Mouse (Mus musculus): ENCODE measurements around the gene Rasgef1c. TPM values are rescaled to one million over a fixed set of nuclear protein-coding genes. Genes with fewer than 3 reads are reported as not detected.

Rasgef1c gene
- polyA plus RNA-seq, 1 experiment from 2014 or later = 0.18 TPM

- H3K9ac ChIP-seq = no peak overlapping the region
- WGBS = 83% methylated on average over 5 of the region's 5 CpGs
These were observed 42.3 kb downstream of the Rasgef1c start for GRCm38 (mm10) chr11:49943901-49944300.

DNA sequence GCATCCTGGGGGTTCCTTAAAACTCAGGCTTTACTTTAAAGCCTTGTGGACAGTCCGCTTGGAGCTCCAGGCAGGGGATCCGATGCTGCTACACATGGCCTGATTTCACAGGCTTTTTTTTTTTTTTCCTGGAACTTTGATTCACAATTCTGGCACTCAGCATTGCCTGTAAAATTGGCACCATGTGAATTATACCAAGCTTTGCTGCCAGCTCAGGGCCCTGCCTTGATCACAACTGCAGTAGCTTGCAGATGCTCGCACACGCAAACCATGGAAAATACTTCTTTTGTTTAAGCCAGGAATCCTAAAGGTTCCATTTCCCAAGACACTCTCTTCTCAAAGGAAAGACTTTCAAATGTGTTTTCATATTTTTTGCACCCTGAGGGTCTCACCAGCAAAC lies 44.1 kb downstream of the Rasgef1c start:
- H3K27ac ChIP-seq (ENCODE audit: poor library complexity, severe bottlenecking) = no peak overlapping the region

More at GRCm38 (mm10) chr11:49943901-49944300, 42.3 kb downstream of the Rasgef1c start:
- H3K9me3 ChIP-seq (replicated peaks) = 0 out of 2 replicates have a peak, but pooled peaks cover 3% of the 10 kb centered on the region
- H3K27me3 ChIP-seq (replicated peaks) = peaks cover 15% of the 10 kb centered on the region
- no peaks in the 10 kb centered on the region for H3K4me1 ChIP-seq (replicated peaks)
- H3K4me2 ChIP-seq = no peak overlapping the region
- H3K36me3 ChIP-seq = no peaks in the 10 kb centered on the region
- H3K27ac ChIP-seq (ENCODE audit: poor library complexity, severe bottlenecking) = no peak overlapping the region
- H3K4me3 ChIP-seq = no peak overlapping the region
- no peak for ATAC-seq (ENCODE audit: insufficient number of reproducible peaks, low FRiP score)

DNA sequence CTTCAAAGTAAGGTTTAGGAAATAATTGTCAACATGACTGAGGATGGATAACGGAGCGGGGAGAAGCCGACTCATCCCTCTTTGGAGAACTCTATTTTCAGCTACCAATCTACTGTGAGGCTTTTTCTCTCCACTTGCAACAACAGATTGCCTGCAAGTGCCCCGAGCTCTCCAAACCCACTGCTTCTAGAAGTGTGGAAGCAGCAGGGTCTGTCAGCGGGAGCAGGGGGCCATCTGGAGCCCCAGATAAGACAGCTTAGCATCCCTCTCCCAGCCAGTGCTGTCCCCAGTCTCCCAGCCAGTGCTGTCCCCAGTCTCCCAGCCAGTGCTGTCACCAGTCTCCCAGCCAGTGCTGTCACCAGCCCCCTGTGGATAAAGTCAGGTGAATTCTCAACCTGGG lies 48.2 kb downstream of the Rasgef1c start:
- Histone ChIP-seq H3K9ac (no peak overlapping the region), H3K9me3 (replicated peaks) (0 out of 2 replicates have a peak, but pooled peaks cover 3% of the 10 kb centered on the region), H3K4me3 (no peak overlapping the region), H3K36me3 (no peaks in the 10 kb centered on the region), H3K4me2 (no peak overlapping the region), H3K27ac (ENCODE audit: poor library complexity, severe bottlenecking) (no peak overlapping the region), H3K4me1 (replicated peaks) (peaks cover 10% of the 10 kb centered on the region), H3K27me3 (replicated peaks) (peaks cover 18% of the 10 kb centered on the region)
- ATAC-seq (ENCODE audit: insufficient number of reproducible peaks, low FRiP score) = no peak
- WGBS = 44% methylated on average over 5 of the region's 5 CpGs

More for the DNA sequence above, 44.1 kb downstream of the Rasgef1c start:
- Histone ChIP-seq H3K4me3 (no peak overlapping the region), H3K27me3 (replicated peaks) (peaks cover 15% of the 10 kb centered on the region), H3K9me3 (replicated peaks) (0 out of 2 replicates have a peak, but pooled peaks cover 3% of the 10 kb centered on the region), H3K9ac (no peak overlapping the region), H3K4me1 (replicated peaks) (peaks cover 7% of the 10 kb centered on the region), H3K4me2 (no peak overlapping the region), H3K36me3 (no peaks in the 10 kb centered on the region)
- no peak for ATAC-seq (ENCODE audit: insufficient number of reproducible peaks, low FRiP score)
- WGBS = 89% methylated on average over 4 of the region's 4 CpGs

GRCm38 (mm10) chr11:49953616-49954015 lies 52.0 kb downstream of the Rasgef1c start:
- Histone ChIP-seq H3K27ac (ENCODE audit: poor library complexity, severe bottlenecking) (no peak overlapping the region), H3K4me3 (no peak overlapping the region), H3K36me3 (no peaks in the 10 kb centered on the region), H3K27me3 (replicated peaks) (peaks cover 50% of the 10 kb centered on the region), H3K9ac (no peak overlapping the region), H3K9me3 (replicated peaks) (no peaks in the 10 kb centered on the region), H3K4me1 (replicated peaks) (peaks cover 10% of the 10 kb centered on the region), H3K4me2 (no peak overlapping the region)
- no peak for ATAC-seq (ENCODE audit: insufficient number of reproducible peaks, low FRiP score)
- WGBS = 91% methylated on average over 6 of the region's 6 CpGs

GRCm38 (mm10) chr11:49955577-49956261 lies 54.1 kb downstream of the Rasgef1c start:
- no peaks in the 10 kb centered on the region for H3K9me3 ChIP-seq (replicated peaks)
- H3K9ac ChIP-seq = no peak overlapping the region
- no peak overlapping the region for H3K4me3 ChIP-seq
- peaks cover 71% of the 10 kb centered on the region for H3K27me3 ChIP-seq (replicated peaks)
- ATAC-seq (ENCODE audit: insufficient number of reproducible peaks, low FRiP score) = 0 out of 2 replicates have a peak, but pooled peaks have one; percentile 23
- H3K27ac ChIP-seq (ENCODE audit: poor library complexity, severe bottlenecking) = no peak overlapping the region
- H3K4me2 ChIP-seq = no peak overlapping the region
- H3K36me3 ChIP-seq = no peaks in the 10 kb centered on the region
- WGBS = 23% methylated on average over 8 of the region's 8 CpGs
- H3K4me1 ChIP-seq (replicated peaks) = 0 out of 2 replicates have a peak, but pooled peaks cover 2% of the 10 kb centered on the region

GRCm38 (mm10) chr11:49958017-49958416 lies 56.4 kb downstream of the Rasgef1c start:
- WGBS = 68% methylated on average over 10 of the region's 10 CpGs
- Histone ChIP-seq H3K27me3 (replicated peaks) (peaks cover 69% of the 10 kb centered on the region), H3K27ac (ENCODE audit: poor library complexity, severe bottlenecking) (no peak overlapping the region), H3K4me3 (no peak overlapping the region), H3K4me1 (replicated peaks) (peaks cover 2% of the 10 kb centered on the region; the same call in 1 of the 2 replicates), H3K9ac (no peak overlapping the region), H3K9me3 (replicated peaks) (no peaks in the 10 kb centered on the region), H3K36me3 (no peaks in the 10 kb centered on the region), H3K4me2 (no peak overlapping the region)
- no peak for ATAC-seq (ENCODE audit: insufficient number of reproducible peaks, low FRiP score)

DNA sequence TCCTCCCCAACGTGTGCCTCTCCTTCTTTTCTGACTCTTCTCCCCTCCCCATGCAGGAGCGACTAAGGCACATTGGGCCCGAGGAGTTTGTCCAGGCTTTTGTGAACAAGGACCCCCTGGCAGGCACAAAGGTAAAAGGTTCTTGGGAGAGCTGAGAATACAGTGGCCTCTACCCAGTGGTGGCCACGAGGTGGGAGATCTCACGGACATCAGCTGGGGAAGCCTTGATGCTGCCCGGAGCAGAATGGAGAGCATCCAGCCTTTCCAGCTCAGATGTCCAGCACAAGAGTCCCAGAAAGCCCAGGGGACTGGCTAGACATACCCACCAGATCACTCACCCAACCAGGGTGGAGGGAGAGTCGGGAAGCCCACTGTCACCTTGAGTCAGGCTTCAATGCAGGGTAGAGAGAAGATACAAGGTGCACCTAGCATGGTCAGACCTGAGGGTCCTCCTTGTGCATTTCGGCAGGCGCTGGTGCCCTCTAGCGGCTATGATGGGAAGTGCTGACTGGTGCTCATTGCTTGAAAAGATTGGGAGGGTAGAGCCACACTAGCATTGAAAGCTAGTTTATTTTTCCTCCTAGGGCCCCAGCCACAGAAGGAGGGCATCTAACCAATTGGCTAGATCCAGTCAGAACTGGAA lies 59.6 kb downstream of the Rasgef1c start:
- Histone ChIP-seq H3K27ac (ENCODE audit: poor library complexity, severe bottlenecking) (no peak overlapping the region), H3K4me1 (replicated peaks) (peaks cover 10% of the 10 kb centered on the region), H3K36me3 (no peaks in the 10 kb centered on the region), H3K4me2 (no peak overlapping the region), H3K9ac (no peak overlapping the region), H3K4me3 (no peak overlapping the region), H3K9me3 (replicated peaks) (no peaks in the 10 kb centered on the region), H3K27me3 (replicated peaks) (peaks cover 49% of the 10 kb centered on the region)
- 39% methylated on average over 10 of the region's 10 CpGs for WGBS
- ATAC-seq (ENCODE audit: insufficient number of reproducible peaks, low FRiP score) = peak; percentile 26; the same call in 1 of the 2 replicates

DNA sequence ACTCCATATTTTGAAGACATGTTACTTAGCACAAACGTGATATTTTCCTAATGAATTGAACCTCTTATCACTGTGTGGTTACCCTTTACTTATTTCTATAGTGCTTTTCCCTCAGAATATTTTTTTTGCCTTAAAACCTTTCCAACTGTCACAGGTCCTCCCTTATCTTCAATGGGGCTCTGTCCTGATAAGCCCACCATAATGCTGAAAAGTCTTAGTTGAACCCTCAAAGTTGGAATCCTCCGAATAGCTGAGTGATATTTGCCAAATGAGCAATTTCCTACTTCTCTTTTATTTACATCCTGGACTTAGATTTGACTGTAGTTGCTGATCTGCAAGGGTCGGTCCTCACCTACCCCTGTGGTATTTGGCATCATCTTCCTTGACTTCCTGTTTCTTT lies 63.7 kb downstream of the Rasgef1c start:
- Histone ChIP-seq H3K9ac (no peak overlapping the region), H3K27ac (ENCODE audit: poor library complexity, severe bottlenecking) (no peak overlapping the region), H3K4me2 (no peak overlapping the region), H3K9me3 (replicated peaks) (no peaks in the 10 kb centered on the region), H3K4me1 (replicated peaks) (peaks cover 16% of the 10 kb centered on the region), H3K4me3 (no peak overlapping the region), H3K27me3 (replicated peaks) (peaks cover 10% of the 10 kb centered on the region), H3K36me3 (no peaks in the 10 kb centered on the region)
- ATAC-seq (ENCODE audit: insufficient number of reproducible peaks, low FRiP score) = no peak
- 53% methylated on average over 3 of the region's 3 CpGs for WGBS

GRCm38 (mm10) chr11:49969692-49970091 lies 68.1 kb downstream of the Rasgef1c start:
- Histone ChIP-seq H3K27me3 (replicated peaks) (peaks cover 6% of the 10 kb centered on the region; the same call in 1 of the 2 replicates), H3K27ac (ENCODE audit: poor library complexity, severe bottlenecking) (no peak overlapping the region), H3K9ac (no peak overlapping the region), H3K36me3 (no peaks in the 10 kb centered on the region), H3K4me3 (no peak overlapping the region), H3K4me1 (replicated peaks) (peaks cover 6% of the 10 kb centered on the region; the same call in 1 of the 2 replicates), H3K9me3 (replicated peaks) (0 out of 2 replicates have a peak, but pooled peaks cover 9% of the 10 kb centered on the region), H3K4me2 (no peak overlapping the region)
- WGBS = 83% methylated on average over 2 of the region's 2 CpGs
- ATAC-seq (ENCODE audit: insufficient number of reproducible peaks, low FRiP score) = no peak

GRCm38 (mm10) chr11:49973657-49974340 lies 72.2 kb downstream of the Rasgef1c start:
- no peaks in the 10 kb centered on the region for H3K36me3 ChIP-seq
- H3K27me3 ChIP-seq (replicated peaks) = peaks cover 6% of the 10 kb centered on the region; the same call in 1 of the 2 replicates
- H3K4me1 ChIP-seq (replicated peaks) = no peaks in the 10 kb centered on the region
- 0 out of 2 replicates have a peak, but pooled peaks cover 9% of the 10 kb centered on the region for H3K9me3 ChIP-seq (replicated peaks)
- H3K4me2 ChIP-seq = no peak overlapping the region
- no peak for ATAC-seq (ENCODE audit: insufficient number of reproducible peaks, low FRiP score)
- no peak overlapping the region for H3K27ac ChIP-seq (ENCODE audit: poor library complexity, severe bottlenecking)
- WGBS = 74% methylated on average over 10 of the region's 10 CpGs
- no peak overlapping the region for H3K4me3 ChIP-seq
- H3K9ac ChIP-seq = no peak overlapping the region

DNA sequence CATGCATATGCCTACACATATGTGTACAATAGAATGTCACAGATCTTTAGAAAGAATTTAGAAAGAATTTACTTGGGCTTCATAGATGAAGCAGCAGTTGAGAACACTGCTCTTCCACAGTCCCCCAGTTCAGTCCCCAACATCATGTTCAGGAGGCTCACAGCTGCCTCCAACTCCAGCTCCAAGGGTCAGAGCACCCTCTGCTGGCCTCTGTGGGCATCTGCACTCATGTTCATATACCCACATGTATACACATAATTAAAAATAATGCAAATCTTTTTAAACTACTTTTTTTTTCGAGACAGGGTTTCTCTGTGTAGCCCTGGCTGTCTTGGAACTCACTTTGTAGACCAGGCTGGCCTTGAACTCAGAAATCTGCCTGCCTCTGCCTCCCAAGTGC lies 73.0 kb downstream of the Rasgef1c start:
- 67% methylated on average over 1 of the region's 1 CpGs for WGBS
- no peak for ATAC-seq (ENCODE audit: insufficient number of reproducible peaks, low FRiP score)
- Histone ChIP-seq H3K36me3 (no peaks in the 10 kb centered on the region), H3K9me3 (replicated peaks) (0 out of 2 replicates have a peak, but pooled peaks cover 9% of the 10 kb centered on the region), H3K4me1 (replicated peaks) (no peaks in the 10 kb centered on the region), H3K9ac (no peak overlapping the region), H3K4me2 (no peak overlapping the region), H3K27ac (ENCODE audit: poor library complexity, severe bottlenecking) (no peak overlapping the region), H3K4me3 (no peak overlapping the region), H3K27me3 (replicated peaks) (peaks cover 6% of the 10 kb centered on the region; the same call in 1 of the 2 replicates)
